Mouse (Mus musculus) G1E-ER4 (cell line): Measurements from ENCODE around the gene Cops2. TPM values are rescaled to one million over a fixed set of nuclear protein-coding genes. Genes with fewer than 3 reads are reported as not detected.

Source experiments
- GATA1 ChIP-seq: IDR thresholded peaks from one replicate; pipeline ENCODE4 v1.8.0; 2012; ENCODE audit warnings: low read length, inconsistent platforms
- polyA plus RNA-seq: library from polyadenylated mRNA; stranded (reverse); fragments of >175 nt; gene quantifications from 2 replicates; pipeline ENCODE4 v1.2.3, GENCODE M21; 2012

Cops2 gene
- polyA plus RNA-seq, 1 experiment = 4.7 TPM

DNA sequence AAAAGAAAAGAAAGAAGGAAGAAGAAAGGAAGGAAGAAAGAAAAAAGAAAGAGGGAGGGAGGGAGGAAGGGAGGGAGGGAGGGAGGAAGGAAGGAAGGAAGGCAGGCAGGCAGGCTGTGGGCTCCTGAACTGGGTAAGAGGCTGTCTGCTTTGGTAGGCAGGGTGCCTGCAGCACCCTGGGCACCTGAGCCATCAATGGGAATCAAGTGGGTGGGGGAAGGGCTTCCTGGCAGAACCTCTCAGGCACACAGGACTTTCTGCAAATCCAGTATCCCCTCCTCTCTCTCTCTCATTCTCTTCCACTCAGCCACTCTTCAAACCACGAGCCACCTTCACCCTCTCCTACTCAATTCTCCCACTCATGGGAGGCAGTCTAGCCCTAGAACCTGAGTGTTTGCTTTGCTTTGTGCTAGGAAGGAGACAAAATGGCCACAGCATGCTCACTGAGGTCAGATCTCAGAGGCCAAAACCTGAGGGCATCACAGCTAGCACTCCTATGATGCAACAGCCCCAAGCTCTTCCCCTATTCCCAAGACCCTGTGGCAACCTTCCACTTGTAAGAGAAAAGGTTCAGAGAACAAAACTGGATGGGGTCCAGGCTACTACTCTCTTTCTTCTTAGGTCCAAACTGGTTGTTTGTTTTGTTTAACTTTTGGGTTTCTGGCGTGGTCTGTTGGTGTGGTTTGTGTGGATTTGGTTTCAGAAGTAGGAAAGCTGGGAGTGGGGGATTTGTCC, 66.6 kb downstream of the Cops2 start:
- TF ChIP-seq GATA1 = no peak

DNA sequence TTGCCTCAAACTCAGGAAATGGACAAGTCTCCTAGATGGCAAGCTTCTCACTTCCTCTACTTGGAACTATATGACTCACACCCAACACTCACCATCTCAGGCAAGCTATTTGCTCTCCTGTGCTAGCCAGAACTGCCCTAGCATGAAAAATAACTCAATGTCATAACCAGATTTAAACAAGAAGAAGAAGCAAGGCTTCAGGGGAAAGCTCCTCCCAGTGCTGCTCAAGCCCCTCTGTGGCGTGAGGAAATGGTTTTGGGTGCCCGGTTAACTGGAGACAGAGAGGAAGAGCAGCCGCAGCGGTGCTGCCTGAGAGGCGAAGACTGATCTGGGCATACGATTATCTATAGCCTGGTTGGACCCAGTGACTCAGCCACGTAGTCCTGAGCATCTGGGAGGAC, 67.5 kb downstream of the Cops2 start:
- TF ChIP-seq GATA1 = no peak

DNA sequence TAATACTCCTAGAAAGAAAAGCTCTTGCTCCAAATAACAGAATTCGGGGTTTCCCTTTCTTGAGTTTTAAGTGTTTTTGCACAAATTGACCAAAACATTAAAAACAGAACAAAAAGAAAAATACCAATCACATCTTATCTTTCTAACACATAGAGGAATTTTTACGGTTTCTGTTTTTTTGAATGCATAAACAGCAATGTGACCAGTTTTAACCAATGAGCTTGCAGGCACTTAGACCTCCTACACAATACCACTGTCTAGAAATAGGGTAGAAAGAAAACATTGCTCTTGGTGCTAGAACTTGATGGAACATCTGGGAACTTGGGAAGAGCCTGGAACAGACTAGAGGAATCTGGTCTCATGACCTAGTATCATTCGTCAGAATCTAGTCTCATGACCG, 68.7 kb downstream of the Cops2 start:
- no peak for TF ChIP-seq GATA1

DNA sequence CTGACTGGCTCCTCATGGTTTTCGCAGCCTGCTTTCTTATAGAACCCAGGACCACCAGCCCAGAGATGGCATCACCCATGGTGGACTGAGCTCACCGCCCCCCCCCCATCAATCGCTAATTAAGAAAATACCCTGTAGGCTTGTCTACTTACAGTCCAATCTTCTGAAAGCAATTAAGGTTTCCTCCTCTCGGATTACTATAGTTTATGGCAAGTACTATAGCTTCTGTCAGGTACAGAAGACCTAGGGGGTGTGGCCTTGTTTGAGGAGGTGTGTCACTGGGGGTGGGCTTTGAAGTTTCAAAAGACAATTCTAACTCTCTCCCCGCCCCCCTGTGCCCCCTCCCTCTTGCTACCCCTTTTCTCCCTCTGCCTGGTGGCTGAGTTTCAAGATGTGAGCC, 69.7 kb downstream of the Cops2 start:
- no peak for TF ChIP-seq GATA1

DNA sequence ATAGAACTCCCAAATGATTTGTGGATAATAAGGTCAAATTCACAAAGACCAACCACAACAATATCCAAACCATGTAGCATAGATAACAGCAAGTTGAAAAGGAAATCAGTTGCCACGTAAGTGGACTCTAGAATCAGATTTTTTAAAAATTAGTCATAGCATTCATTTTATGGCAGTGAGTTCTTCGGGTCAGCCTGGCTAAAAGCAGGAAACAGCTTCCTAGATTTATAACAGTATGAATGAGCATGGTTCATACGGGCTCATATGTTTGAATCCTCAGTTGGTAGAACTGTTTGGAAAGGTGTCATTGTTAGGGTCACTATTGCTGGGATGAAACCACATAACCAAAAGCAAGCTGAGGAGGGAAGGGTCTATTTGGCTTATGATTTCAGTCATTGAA, 70.2 kb downstream of the Cops2 start:
- no peak for TF ChIP-seq GATA1

DNA sequence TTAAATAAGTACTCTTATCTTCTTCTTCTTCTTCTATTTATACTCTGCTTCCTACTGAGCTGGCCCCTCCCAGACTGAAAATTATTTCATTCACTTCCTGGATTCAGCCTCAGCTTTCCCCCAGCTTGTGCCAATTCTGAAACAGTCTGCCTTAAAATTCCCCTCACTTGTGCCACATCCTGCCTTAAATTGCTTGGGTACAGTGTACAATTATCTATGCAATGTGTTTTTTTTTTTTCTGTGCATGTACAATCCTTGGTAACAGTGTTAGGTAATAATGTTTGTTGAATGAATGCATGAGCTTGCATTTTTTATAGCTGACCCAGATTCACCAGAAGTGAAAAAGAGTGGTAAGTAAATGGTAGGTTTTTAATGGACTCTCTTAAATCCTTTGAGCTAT, 70.6 kb downstream of the Cops2 start:
- no peak for TF ChIP-seq GATA1

DNA sequence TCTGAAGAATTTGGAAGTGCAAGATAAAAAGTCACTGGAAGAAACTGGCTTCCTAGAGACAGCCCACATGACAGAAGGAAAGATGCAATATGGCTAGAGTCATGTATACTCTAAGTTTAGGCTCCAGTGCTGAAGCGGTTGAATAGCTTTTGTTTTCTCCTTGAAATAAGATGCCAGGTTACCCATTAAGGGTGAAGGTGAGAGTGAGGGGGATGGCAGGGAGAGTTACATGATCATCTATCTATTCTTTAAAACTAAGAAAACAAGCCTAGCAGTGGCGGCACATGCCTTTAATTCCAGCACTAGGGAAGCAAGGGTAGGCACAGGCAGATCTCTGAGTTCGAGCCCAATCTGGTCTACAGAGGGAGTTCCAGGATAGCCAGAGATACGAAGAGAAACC, 73.9 kb downstream of the Cops2 start:
- no peak for TF ChIP-seq GATA1

DNA sequence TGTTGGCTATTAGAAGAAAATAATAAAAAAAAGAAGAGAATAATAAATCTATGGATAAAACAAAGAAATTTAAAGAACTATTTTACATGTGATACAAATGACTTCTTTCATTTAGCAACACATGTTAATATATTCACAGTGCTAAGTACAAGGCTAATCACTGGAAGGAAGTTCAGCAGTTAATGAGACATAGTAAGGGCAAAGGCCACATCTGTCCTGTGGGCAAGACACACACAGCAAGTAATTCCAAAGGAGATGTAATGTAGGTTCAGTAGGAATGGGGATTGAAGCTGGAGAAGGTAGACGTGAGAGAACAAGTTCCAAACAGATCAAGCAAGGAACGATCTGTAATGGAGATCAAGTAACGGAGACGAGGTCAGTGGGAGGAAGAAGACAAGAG, 74.5 kb downstream of the Cops2 start:
- no peak for TF ChIP-seq GATA1

DNA sequence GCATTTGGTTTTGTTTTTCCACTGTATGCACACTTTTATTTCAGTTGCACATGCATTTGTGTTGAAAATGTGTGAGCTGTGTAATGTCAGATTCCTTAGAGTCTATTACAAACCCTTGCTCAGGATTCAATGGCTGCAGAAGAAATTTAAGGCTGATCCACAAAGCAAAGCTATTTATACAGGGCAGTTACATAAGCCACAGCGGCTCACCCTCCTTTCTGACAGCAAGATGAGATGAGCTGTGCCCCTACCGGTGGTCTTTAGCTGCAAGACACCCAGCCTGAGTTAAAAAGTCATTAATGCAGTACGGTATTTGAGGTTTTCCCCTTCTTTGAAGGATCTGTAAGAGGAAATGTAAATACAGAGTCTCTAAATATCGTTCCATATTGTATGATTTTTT, 75.1 kb downstream of the Cops2 start:
- no peak for TF ChIP-seq GATA1

DNA sequence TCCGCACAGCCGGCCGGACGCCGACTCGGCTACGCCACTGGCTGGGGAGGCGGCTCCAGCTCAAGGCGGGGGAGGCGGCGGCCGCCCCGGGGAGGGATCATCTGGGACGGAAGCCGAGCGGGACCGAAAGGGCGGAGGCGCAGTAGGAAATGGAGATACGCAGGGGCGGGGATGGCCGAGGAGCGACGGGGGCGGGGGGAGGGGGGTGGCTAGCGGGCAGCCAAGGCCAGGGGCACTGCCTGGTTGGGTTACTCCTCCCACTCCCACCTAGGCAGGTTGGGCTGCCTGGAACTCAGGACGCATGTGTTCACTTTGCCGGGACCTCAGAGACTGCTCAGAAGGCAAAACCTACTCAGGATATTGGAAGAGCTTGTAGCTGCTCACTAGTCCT, 76.2 kb downstream of the Cops2 start, which contains the start of gene Secisbp2l:
Gene Secisbp2l, minus strand, starts transcription at position 152 of the 391 bp plus-strand sequence.
- no peak for TF ChIP-seq GATA1

DNA sequence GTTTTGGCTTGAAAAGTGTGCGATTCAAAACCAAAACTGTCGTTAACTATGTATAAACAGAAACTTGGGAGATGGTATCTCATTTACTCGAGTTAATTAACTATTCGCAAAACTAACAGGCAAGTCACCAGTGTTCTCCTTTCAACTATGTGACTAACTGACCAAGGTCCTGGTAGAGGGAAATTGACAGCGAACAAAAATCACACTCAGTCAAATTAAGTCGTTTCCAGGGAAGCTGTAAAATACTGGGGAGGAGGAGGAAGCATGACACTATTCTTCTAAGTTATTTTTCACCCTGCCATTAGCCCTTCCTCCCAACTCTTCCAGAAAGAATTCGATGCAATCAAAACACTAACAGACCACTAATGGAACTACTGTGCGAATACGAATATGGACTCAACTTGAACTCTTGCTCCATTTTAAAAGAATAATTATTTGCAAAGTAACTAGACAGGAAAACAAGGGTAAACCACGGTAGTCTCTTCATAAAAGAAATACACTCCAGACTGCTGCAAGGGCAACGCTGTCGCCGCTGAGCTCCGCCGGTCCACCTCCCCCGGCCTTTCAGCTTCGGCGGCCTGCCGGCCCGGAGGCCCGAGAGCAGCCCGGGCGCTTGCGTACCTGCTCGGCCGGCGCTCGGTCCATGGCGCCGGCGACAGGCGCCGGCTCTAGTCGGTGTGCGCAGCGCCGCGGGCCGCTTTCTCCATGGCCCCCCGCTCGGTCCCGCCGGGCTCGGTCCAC, 76.8 kb downstream of the Cops2 start:
- TF ChIP-seq GATA1 = no peak

DNA sequence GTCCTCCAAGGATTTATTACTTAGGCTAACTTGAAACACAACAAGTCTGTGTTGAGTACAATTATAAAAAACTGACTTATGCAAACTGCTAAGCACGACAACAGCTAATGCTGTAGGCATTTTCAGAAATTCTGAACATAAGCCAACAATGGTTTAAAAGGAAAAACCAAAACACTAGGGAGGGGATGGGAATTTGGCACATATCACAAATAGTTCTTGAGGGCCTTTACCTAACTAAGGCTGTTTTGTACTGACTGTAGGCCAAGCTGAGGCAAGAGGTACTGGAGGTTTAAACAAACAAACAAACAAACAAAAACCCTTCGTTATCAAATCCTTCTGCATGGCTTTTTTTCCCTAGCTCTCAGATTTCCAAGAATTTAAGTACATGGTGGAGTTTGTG, 77.9 kb downstream of the Cops2 start:
- no peak for TF ChIP-seq GATA1

Other genes with a start within 250 kb of the Cops2 start
- gene Cep152, start 234.0 kb downstream of the Cops2 start, polyA plus RNA-seq = 2.3 and 2.6 TPM in 2 replicates
- not detected in 2 replicates for gene Eid1, start 186.0 kb downstream of the Cops2 start, polyA plus RNA-seq
- gene Shc4, start 135.0 kb downstream of the Cops2 start, polyA plus RNA-seq = 0.02 and 0.08 TPM in 2 replicates
- 5.5 and 6.4 TPM in 2 replicates for gene Secisbp2l, start 76.3 kb downstream of the Cops2 start, polyA plus RNA-seq
- gene Galk2, start within 50 bp of the Cops2 start, polyA plus RNA-seq = 0.98 and 2.2 TPM in 2 replicates
- gene Fgf7, start 175.5 kb upstream of the Cops2 start, polyA plus RNA-seq = 0.02 TPM in 1 of 2 replicates, not detected in the other